Mouse (Mus musculus) limb, embryonic 15.5 days (tissue): ENCODE data around the gene Fto. TPM values are rescaled to one million over a fixed set of nuclear protein-coding genes. Genes with fewer than 3 reads are reported as not detected.

Source experiments
- ATAC-seq: fragments of 200-750 bp; cut with Nextera tagmentation; 2 replicates; pipeline ENCODE4 v1.8.0; 2017; ENCODE audit warnings: low read depth, moderate TSS enrichment; ENCODE audit not compliant: insufficient number of reproducible peaks, low FRiP score, low TSS enrichment
- H3K27ac ChIP-seq: fragments of 300-500 bp; sonication (generic); 2 replicates; pipeline ENCODE4 v1.5.1; 2015; ENCODE audit warnings: moderate library complexity, mild to moderate bottlenecking, inconsistent platforms
- H3K27me3 ChIP-seq: fragments of 300-500 bp; sonication (generic); 2 replicates; pipeline ENCODE4 v1.6.1; 2015; ENCODE audit warnings: inconsistent platforms
- H3K36me3 ChIP-seq: fragments of 300-500 bp; sonication (generic); 2 replicates; pipeline ENCODE4 v1.6.1; 2015; ENCODE audit warnings: inconsistent platforms
- H3K4me1 ChIP-seq: fragments of 300-500 bp; sonication (generic); 2 replicates; pipeline ENCODE4 v1.6.1; 2015; ENCODE audit warnings: inconsistent platforms
- H3K4me2 ChIP-seq: fragments of 300-500 bp; sonication (generic); 2 replicates; pipeline ENCODE4 v1.6.1; 2015; ENCODE audit warnings: mild to moderate bottlenecking, inconsistent platforms
- H3K4me3 ChIP-seq: fragments of 300-500 bp; sonication (generic); 2 replicates; pipeline ENCODE4 v1.5.1; 2015; ENCODE audit warnings: mild to moderate bottlenecking, inconsistent platforms
- H3K9ac ChIP-seq: fragments of 300-500 bp; sonication (generic); 2 replicates; pipeline ENCODE4 v1.6.1; 2015; ENCODE audit warnings: inconsistent platforms
- H3K9me3 ChIP-seq: fragments of 300-500 bp; sonication (generic); 2 replicates; pipeline ENCODE4 v1.6.1; 2016; ENCODE audit warnings: inconsistent platforms
- WGBS: fragments of 180-500 bp; shearing (Covaris S2); methylation state at CpG from one replicate; pipeline ENCODE4 v1.1.7; 2015; 5-methylcytosine and 5-hydroxymethylcytosine counted together
- polyA plus RNA-seq: library from polyadenylated mRNA; unstranded; fragments of >200 nt; fragmentation: Nextera tagmentation; extraction: Ambion mirVana; gene quantifications from 2 replicates; pipeline ENCODE4 v1.2.1, GENCODE M21; 2015

Fto gene
- polyA plus RNA-seq, 1 experiment from 2014 or later = 97.1 TPM

DNA sequence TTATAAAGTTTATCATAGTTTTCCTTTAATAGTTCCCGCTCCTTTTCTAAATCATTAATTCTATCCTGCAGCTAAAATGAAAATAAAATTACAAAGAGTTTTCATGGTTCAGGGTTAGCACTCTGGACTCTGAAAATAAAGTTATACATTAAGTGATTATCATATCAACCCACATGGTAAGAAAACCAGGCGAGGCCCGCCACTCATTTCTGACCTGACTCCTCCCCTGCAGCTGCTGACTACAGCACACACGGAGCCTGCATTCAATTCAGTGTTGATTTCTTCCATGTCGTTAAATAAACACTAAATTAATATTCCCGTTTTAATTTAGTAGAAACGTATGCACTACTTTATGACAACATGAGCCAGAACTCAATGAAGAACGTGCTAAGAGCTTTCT, 27.1 kb upstream of the Fto start:
- H3K27me3 ChIP-seq = no peaks in the 10 kb centered on the region
- WGBS = 60% methylated on average over 8 of the region's 8 CpGs
- no peaks in the 10 kb centered on the region for H3K36me3 ChIP-seq
- H3K4me2 ChIP-seq = no peak overlapping the region
- no peak overlapping the region for H3K27ac ChIP-seq
- H3K9me3 ChIP-seq = no peaks in the 10 kb centered on the region
- H3K9ac ChIP-seq = no peak overlapping the region
- ATAC-seq = no peak
- no peak overlapping the region for H3K4me3 ChIP-seq
- peaks cover 21% of the 10 kb centered on the region for H3K4me1 ChIP-seq

DNA sequence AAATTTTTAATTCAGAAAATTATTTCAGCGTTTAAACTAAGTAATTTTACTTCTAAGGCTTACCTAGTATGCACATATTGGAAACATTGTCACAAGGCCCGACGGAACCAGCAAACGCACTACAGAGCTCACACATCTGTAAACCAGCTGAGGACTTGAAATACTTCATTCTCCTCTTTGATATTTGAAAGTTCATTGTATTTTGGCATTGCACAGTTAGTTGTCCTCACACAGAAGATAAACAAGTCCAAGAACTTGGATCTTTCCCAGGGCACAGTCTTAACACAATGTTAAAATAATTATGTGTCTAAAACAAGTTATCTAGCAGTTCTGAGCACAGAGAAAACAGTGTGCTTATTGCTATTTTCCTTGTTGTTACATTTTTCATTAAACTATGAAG, 22.7 kb upstream of the Fto start:
- H3K9ac ChIP-seq = no peak overlapping the region
- 55% methylated on average over 4 of the region's 4 CpGs for WGBS
- no peaks in the 10 kb centered on the region for H3K36me3 ChIP-seq
- H3K4me3 ChIP-seq = no peak overlapping the region
- no peak for ATAC-seq
- H3K4me2 ChIP-seq = no peak overlapping the region
- no peaks in the 10 kb centered on the region for H3K27me3 ChIP-seq
- H3K9me3 ChIP-seq = no peaks in the 10 kb centered on the region
- peaks cover 11% of the 10 kb centered on the region for H3K4me1 ChIP-seq
- H3K27ac ChIP-seq = no peak overlapping the region

DNA sequence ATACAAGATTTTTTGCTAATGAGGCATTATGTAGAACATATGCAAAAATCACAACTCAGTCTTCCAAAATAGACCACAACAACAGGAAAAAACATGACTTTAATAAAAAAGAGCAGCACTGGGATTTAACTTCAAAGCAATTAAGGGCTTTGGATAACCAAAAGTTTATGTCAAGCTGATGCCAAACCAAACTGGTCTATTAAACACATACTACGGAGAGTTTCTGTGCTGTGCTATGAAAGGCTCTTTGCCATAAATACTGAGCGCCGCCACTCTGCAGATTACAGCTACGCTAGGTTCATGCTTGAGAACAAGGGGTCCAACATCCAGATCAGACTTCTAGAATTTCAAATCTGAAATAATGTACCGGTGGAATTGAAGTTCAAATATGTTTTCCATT, 17.5 kb upstream of the Fto start:
- Histone ChIP-seq H3K9ac (no peak overlapping the region), H3K4me1 (peaks cover 10% of the 10 kb centered on the region; the same call in 1 of the 2 replicates), H3K4me3 (no peak overlapping the region), H3K9me3 (no peaks in the 10 kb centered on the region), H3K27ac (no peak overlapping the region), H3K36me3 (peaks cover 9% of the 10 kb centered on the region; the same call in 1 of the 2 replicates), H3K27me3 (no peaks in the 10 kb centered on the region), H3K4me2 (no peak overlapping the region)
- no peak for ATAC-seq
- WGBS = 39% methylated on average over 5 of the region's 5 CpGs

DNA sequence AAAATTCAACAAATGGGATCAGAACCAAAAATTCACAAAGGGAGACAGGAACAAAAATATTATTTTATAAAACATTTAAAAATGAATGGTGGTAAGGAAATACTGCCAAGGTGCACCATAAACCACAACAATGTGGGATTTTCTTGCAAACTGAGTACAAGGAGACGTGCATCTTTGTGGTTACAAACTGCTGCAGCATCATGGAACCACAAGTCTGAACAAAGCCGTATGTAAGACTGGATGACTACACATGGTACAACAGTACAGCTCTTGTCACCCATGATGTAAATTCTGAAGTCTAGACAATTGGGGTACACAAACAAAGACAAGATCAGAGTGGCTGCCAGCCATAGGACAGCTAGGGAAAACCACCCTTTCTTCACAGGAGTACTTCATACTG, 14.7 kb upstream of the Fto start:
- Histone ChIP-seq H3K27me3 (no peaks in the 10 kb centered on the region), H3K4me1 (0 out of 2 replicates have a peak, but pooled peaks cover 4% of the 10 kb centered on the region), H3K36me3 (peaks cover 14% of the 10 kb centered on the region; the same call in 1 of the 2 replicates), H3K27ac (no peak overlapping the region), H3K4me2 (no peak overlapping the region), H3K9ac (no peak overlapping the region), H3K4me3 (no peak overlapping the region), H3K9me3 (no peaks in the 10 kb centered on the region)
- 76% methylated on average over 2 of the region's 2 CpGs for WGBS
- no peak for ATAC-seq

DNA sequence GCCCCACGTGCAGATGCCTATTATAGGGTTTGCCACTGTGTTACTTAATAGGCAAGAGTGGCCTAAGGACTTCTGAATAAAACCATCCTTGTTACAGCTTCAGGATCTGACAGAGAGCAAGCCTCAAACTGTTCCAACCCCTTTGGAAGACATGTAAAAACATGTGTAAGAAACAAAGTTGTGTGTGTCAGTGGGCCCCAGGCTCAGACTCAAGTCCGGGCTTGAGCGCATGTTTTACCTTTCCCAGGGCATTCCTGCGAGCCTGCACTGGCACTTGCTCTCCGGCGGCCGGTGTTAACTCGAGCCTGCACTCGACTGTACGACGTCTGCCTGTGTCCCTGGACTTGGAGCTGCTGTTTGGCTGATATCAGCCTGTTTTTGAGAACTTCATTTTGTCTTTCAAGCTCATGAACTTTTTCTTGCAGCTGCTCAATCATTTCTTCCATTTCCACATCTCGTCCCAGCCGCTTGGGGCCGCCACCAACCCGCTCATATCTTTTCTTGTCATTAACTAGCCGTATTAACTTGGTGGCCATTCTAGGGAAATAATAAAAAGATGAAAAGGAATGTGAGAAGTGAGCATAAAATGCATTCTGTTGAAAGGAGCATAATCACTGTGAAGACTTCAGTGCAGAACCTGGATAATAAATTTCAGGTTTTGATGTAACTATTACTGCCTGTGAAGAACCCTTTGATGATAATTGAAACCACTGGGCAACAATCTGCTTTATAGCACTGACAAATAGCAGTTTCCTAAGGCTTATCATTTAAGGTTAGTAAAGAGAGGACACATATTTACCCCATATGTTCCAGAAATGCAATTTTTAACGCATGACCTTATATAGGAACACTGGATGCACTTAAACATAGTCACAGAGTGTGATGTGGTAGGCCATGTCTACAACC, 8.6 kb upstream of the Fto start:
- H3K9ac ChIP-seq = no peak overlapping the region
- 19% methylated on average over 17 of the region's 17 CpGs for WGBS
- no peaks in the 10 kb centered on the region for H3K9me3 ChIP-seq
- no peak overlapping the region for H3K4me2 ChIP-seq
- peak overlapping the region; percentile 65 for H3K27ac ChIP-seq
- ATAC-seq = no peak; the same call in 1 of the 2 replicates
- H3K27me3 ChIP-seq = no peaks in the 10 kb centered on the region
- peaks cover 11% of the 10 kb centered on the region for H3K36me3 ChIP-seq
- H3K4me1 ChIP-seq = peaks cover 7% of the 10 kb centered on the region; the same call in 1 of the 2 replicates
- H3K4me3 ChIP-seq = no peak overlapping the region

DNA sequence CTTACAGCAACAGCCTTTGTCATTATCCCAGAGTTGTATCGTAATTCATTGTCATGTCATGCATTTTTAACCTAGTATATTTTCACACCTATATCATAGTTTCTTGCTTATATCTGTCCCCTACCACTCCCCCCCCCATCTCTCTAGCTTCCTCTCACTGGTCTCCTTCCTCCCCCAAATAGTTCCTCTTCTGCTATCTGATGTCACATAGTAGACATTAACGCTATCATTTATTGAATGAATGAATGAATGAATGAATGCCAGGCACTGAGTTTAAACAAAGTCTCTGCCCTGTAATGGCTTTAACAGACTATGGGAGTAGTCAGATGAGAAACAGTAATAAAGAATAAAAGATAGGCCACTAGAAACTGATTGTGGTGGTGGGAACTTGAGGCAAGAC, 983 bp upstream of the Fto start:
- Histone ChIP-seq H3K9me3 (no peaks in the 10 kb centered on the region), H3K9ac (peak overlapping the region; percentile 44; the same call in 1 of the 2 replicates), H3K27me3 (no peaks in the 10 kb centered on the region), H3K4me2 (peak overlapping the region; percentile 52), H3K4me1 (peaks cover 22% of the 10 kb centered on the region), H3K27ac (no peak overlapping the region), H3K36me3 (no peaks in the 10 kb centered on the region), H3K4me3 (peak overlapping the region; percentile 77)
- no peak for ATAC-seq
- WGBS = 73% methylated on average over 2 of the region's 2 CpGs

DNA sequence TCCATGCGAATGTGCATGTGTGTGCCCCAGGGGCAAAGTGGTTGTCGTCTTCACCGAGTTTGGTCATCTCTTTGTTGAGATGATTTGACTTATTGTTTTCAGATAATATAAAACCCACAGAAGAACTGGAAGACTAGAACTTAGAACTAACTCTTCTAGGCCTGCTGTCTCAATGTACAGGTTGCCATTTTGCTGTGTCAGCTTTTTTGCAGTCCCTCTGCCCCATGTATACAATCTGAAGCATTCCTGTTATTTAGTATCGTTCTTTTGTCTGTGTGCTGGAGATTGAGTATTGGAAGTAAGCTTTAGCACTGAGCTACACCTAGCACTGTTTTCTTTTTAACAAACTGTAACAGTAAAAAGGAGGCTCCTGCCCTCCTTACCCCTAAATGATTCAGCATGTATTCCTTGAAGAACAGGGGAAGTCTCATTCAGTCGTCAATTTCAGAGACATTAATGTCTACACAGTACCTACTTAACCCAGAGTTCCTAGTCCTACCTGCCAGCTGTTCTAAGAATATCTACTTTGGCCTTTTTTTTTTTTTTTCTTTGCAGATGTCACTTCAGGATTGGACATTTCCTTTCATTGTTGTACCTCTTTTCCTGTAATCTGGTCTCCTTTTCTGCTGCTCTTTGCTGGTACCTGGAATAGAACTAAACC, 4.4 kb downstream of the Fto start:
- ATAC-seq = no peak
- H3K4me3 ChIP-seq = no peak overlapping the region

DNA sequence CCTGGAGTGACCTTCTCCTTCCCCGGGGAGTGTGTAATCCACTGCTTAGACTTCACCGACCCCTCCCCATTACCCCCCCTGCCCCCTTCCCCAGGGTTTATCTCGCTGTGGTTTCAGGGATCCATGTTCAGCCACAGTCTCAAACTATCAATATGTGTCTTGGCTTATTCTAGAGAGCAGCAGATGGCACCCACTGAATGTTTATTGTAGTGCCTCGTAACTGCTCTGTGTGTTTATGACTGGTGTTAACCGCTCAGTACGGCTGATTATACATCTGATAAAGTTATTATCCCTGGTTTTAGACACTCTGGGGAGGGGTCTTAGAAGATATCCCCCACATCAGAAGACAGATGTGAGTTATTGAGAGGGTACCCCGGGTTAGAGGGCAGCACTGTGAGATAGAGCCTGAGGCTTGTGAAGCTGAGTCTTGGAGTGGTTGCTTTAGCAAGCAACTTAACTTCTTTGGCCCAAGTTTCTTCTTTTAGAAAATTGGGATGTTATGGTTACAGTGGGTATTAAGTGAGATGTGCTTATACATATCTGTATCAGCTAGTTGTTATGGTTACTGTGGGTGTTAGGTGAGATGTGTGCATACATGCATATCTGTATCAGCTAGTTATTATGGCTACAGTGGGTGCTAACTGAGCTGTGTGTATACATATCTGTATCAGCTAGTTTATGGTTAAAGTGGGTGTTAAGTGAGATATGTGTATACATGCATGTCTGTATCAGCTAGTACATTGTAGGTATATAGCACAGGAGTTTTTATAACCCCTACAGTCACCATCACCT, 5.8 kb downstream of the Fto start:
- no peaks in the 10 kb centered on the region for H3K27me3 ChIP-seq
- H3K36me3 ChIP-seq = no peaks in the 10 kb centered on the region
- no peak for ATAC-seq
- no peak overlapping the region for H3K4me3 ChIP-seq
- no peak overlapping the region for H3K27ac ChIP-seq
- H3K9ac ChIP-seq = no peak overlapping the region
- H3K4me1 ChIP-seq = peaks cover 20% of the 10 kb centered on the region
- no peak overlapping the region for H3K4me2 ChIP-seq
- 76% methylated on average over 7 of the region's 7 CpGs for WGBS
- H3K9me3 ChIP-seq = no peaks in the 10 kb centered on the region

More for the DNA sequence above, 4.4 kb downstream of the Fto start:
- Histone ChIP-seq H3K9me3 (no peaks in the 10 kb centered on the region), H3K9ac (no peak overlapping the region), H3K27ac (no peak overlapping the region), H3K27me3 (no peaks in the 10 kb centered on the region), H3K4me1 (peaks cover 16% of the 10 kb centered on the region), H3K36me3 (no peaks in the 10 kb centered on the region), H3K4me2 (no peak overlapping the region)
- 85% methylated on average over 5 of the region's 5 CpGs for WGBS

DNA sequence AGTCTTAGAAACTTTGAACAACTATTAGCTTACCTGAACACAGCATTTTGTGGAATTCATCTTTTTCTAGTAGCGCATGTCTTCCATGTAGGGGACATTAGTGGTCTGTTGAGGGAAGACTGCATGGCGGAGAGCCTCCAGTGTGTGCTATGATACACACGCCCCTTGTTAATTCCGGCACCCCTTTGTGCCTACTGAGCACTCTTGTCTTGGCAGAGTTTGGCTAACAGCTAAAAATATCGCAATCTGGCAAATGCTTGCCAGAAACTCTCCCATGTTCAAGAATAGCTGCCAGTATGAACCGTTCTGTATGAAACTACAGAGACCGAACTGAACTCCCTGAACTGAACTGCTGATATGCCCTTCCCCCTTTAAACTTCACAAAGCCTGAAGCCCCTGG, 10.2 kb downstream of the Fto start:
- Histone ChIP-seq H3K4me3 (no peak overlapping the region), H3K9me3 (no peaks in the 10 kb centered on the region), H3K27ac (no peak overlapping the region), H3K9ac (no peak overlapping the region), H3K4me1 (peaks cover 13% of the 10 kb centered on the region), H3K36me3 (peaks cover 13% of the 10 kb centered on the region), H3K4me2 (no peak overlapping the region), H3K27me3 (no peaks in the 10 kb centered on the region)
- no peak for ATAC-seq
- WGBS = 68% methylated on average over 7 of the region's 7 CpGs

DNA sequence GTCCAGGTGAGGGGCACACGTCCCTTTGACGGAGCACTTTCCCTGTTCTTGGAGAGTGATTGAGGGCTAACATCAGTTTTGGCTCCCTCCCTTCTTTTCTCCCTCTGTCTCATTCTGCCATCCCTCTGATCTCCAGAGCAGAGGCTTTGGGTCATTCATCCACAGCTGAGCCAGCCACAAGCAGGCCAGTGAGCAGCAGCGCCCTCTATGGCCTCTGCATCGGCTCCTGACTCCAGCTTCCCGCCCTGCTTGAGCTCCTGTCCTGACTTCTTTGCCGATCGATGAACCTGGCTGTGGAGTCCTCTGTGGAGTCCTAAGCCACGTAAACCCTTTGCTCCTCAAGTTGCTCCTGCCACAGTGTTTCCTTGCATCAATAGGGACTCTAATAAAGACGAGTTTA, 10.9 kb downstream of the Fto start:
- ATAC-seq = no peak
- no peak overlapping the region for H3K9ac ChIP-seq
- no peak overlapping the region for H3K4me2 ChIP-seq
- no peaks in the 10 kb centered on the region for H3K9me3 ChIP-seq
- no peak overlapping the region for H3K4me3 ChIP-seq
- H3K27me3 ChIP-seq = no peaks in the 10 kb centered on the region
- WGBS = 56% methylated on average over 9 of the region's 9 CpGs
- H3K27ac ChIP-seq = no peak overlapping the region
- peaks cover 13% of the 10 kb centered on the region for H3K36me3 ChIP-seq
- peaks cover 18% of the 10 kb centered on the region for H3K4me1 ChIP-seq

DNA sequence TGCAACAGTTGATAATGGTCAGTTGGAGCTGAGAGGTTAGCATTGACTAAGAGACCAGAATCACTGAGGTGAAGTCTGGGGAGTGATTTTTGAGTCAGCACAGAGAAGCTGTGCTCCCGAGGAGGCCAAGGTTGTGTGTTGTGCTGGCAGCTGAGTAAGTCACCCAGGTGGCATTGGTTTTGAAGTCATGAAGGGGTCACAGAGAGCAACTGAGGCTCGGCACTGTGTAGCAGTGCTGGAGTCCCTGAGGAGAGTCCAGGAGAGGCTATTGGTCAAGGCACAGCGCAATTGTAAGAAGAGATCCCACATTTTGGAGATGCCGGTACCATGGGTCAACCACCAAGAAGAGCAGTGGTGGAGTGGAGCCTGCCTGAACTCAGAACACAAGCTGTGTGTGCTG, 11.6 kb downstream of the Fto start:
- Histone ChIP-seq H3K4me3 (no peak overlapping the region), H3K4me1 (peaks cover 25% of the 10 kb centered on the region), H3K27ac (no peak overlapping the region), H3K9ac (no peak overlapping the region), H3K36me3 (peaks cover 13% of the 10 kb centered on the region), H3K27me3 (no peaks in the 10 kb centered on the region), H3K9me3 (no peaks in the 10 kb centered on the region), H3K4me2 (no peak overlapping the region)
- ATAC-seq = no peak
- 79% methylated on average over 4 of the region's 4 CpGs for WGBS
